Mouse (Mus musculus) kidney, embryonic 16.5 days (tissue): Measurements from ENCODE around the gene Chst14. TPM values are rescaled to one million over a fixed set of nuclear protein-coding genes. Genes with fewer than 3 reads are reported as not detected.

Experiments used
- ATAC-seq: fragments of 200-750 bp; cut with Nextera tagmentation; 2 replicates; pipeline ENCODE4 v1.8.0; 2017; ENCODE audit warnings: moderate TSS enrichment; ENCODE audit not compliant: low FRiP score, low TSS enrichment
- H3K27ac ChIP-seq: fragments of 300-500 bp; sonication (generic); 2 replicates; pipeline ENCODE4 v1.5.1; 2014; ENCODE audit warnings: low read length
- H3K27me3 ChIP-seq: fragments of 300-500 bp; sonication (generic); 2 replicates; pipeline ENCODE4 v1.6.1; 2014; ENCODE audit warnings: low read length, control low read depth, mixed read lengths; ENCODE audit not compliant: insufficient read depth
- H3K36me3 ChIP-seq: fragments of 300-500 bp; sonication (generic); 2 replicates; pipeline ENCODE4 v1.6.1; 2014; ENCODE audit warnings: low read length, control low read depth, mixed read lengths; ENCODE audit not compliant: insufficient read depth
- H3K4me1 ChIP-seq: fragments of 300-500 bp; sonication (generic); 2 replicates; pipeline ENCODE4 v1.6.1; 2014; ENCODE audit warnings: low read length, control low read depth, mixed read lengths; ENCODE audit not compliant: insufficient read depth
- H3K4me2 ChIP-seq: fragments of 300-500 bp; sonication (generic); replicated peaks from 2 replicates; pipeline ENCODE4 v1.6.1; 2014; ENCODE audit warnings: low read depth, low read length
- H3K4me3 ChIP-seq: fragments of 300-500 bp; sonication (generic); 2 replicates; pipeline ENCODE4 v1.5.1; 2014; ENCODE audit warnings: mild to moderate bottlenecking, low read length
- H3K9ac ChIP-seq: fragments of 300-500 bp; sonication (generic); replicated peaks from 2 replicates; pipeline ENCODE4 v1.6.1; 2014; ENCODE audit warnings: low read length
- H3K9me3 ChIP-seq: fragments of 300-500 bp; sonication (generic); 2 replicates; pipeline ENCODE4 v1.6.1; 2016; ENCODE audit warnings: low read length, control low read depth
- WGBS: fragments of 180-500 bp; shearing (Covaris S2); extraction: QIAGEN DNeasy Blood & Tissue Kit; methylation state at CpG from one replicate; pipeline ENCODE4 v1.1.7; 2014; 5-methylcytosine and 5-hydroxymethylcytosine counted together
- polyA plus RNA-seq: library from polyadenylated mRNA; unstranded; fragments of >200 nt; fragmentation: Nextera tagmentation; extraction: Ambion mirVana; gene quantifications from 2 replicates; pipeline ENCODE4 v1.2.1, GENCODE M21; 2015

Gene Chst14
- polyA plus RNA-seq, 1 experiment from 2014 or later = 26.8 TPM

GRCm38 (mm10) chr2:118976941-118977340, 50.6 kb downstream of the Chst14 start:
- H3K36me3 ChIP-seq = no peaks in the 10 kb centered on the region
- no peak for ATAC-seq
- H3K4me3 ChIP-seq = peak overlapping the region; percentile 59
- no peak overlapping the region for H3K27ac ChIP-seq
- H3K27me3 ChIP-seq = peaks cover 34% of the 10 kb centered on the region
- H3K9ac ChIP-seq = 0 out of 2 replicates have a peak overlapping the region, but pooled peaks have one; percentile 75
- H3K4me2 ChIP-seq = peak overlapping the region; percentile 85
- H3K4me1 ChIP-seq = 0 out of 2 replicates have a peak, but pooled peaks cover 6% of the 10 kb centered on the region
- no peaks in the 10 kb centered on the region for H3K9me3 ChIP-seq
- 6% methylated on average over 5 of the region's 5 CpGs for WGBS

GRCm38 (mm10) chr2:118978064-118978463, 51.8 kb downstream of the Chst14 start:
- H3K4me1 ChIP-seq = 0 out of 2 replicates have a peak, but pooled peaks cover 3% of the 10 kb centered on the region
- H3K9ac ChIP-seq = no peak overlapping the region
- no peaks in the 10 kb centered on the region; the same call in 1 of the 2 replicates for H3K9me3 ChIP-seq
- H3K27me3 ChIP-seq = peaks cover 34% of the 10 kb centered on the region
- no peak for ATAC-seq
- H3K36me3 ChIP-seq = no peaks in the 10 kb centered on the region
- H3K4me2 ChIP-seq = no peak overlapping the region
- WGBS = 35% methylated on average over 6 of the region's 6 CpGs
- no peak overlapping the region for H3K27ac ChIP-seq
- no peak overlapping the region for H3K4me3 ChIP-seq

Other genes with a start within 250 kb of the Chst14 start
- gene Ankrd63, start 222.5 kb upstream of the Chst14 start, polyA plus RNA-seq = 0.25 and 0.30 TPM in 2 replicates
- gene Plcb2, start 198.1 kb upstream of the Chst14 start, polyA plus RNA-seq = 1.4 and 1.7 TPM in 2 replicates
- gene Inafm2, start 180.7 kb upstream of the Chst14 start, polyA plus RNA-seq = 15.2 and 16.3 TPM in 2 replicates
- gene Ccdc9b, start 163.8 kb upstream of the Chst14 start, polyA plus RNA-seq = 1.3 and 1.4 TPM in 2 replicates
- not detected in 2 replicates for gene Phgr1, start 153.7 kb upstream of the Chst14 start, polyA plus RNA-seq
- 0.46 and 0.81 TPM in 2 replicates for gene Disp2, start 146.8 kb upstream of the Chst14 start, polyA plus RNA-seq
- 113 and 119 TPM in 2 replicates for gene Knstrn, start 112.5 kb upstream of the Chst14 start, polyA plus RNA-seq
- 91.0 and 91.1 TPM in 2 replicates for gene Ivd, start 64.5 kb upstream of the Chst14 start, polyA plus RNA-seq
- gene Bahd1, start 26.1 kb upstream of the Chst14 start, polyA plus RNA-seq = 3.1 and 3.5 TPM in 2 replicates
- 23.3 and 26.9 TPM in 2 replicates for gene Ccdc32, start 102.9 kb downstream of the Chst14 start, polyA plus RNA-seq
- gene Rpusd2, start 108.3 kb downstream of the Chst14 start, polyA plus RNA-seq = 4.5 and 5.3 TPM in 2 replicates
- 38.3 and 47.0 TPM in 2 replicates for gene Knl1, start 120.6 kb downstream of the Chst14 start, polyA plus RNA-seq
- gene Rad51, start 186.3 kb downstream of the Chst14 start, polyA plus RNA-seq = 50.7 and 51.8 TPM in 2 replicates
- 46.4 and 47.0 TPM in 2 replicates for gene Rmdn3, start 230.5 kb downstream of the Chst14 start, polyA plus RNA-seq
- gene Gchfr, start 241.3 kb downstream of the Chst14 start, polyA plus RNA-seq = 34.5 and 38.8 TPM in 2 replicates
- 0.56 and 0.85 TPM in 2 replicates for gene Gm14137, start 248.0 kb downstream of the Chst14 start, polyA plus RNA-seq